Mouse (Mus musculus) kidney, adult 2 months (tissue): ENCODE measurements around the gene Hcst. TPM values are rescaled to one million over a fixed set of nuclear protein-coding genes. Genes with fewer than 3 reads are reported as not detected.

Experiments used
- DNase-seq: peaks from one replicate; pipeline ENCODE4 v3.0.0; 2021
- H3K27ac ChIP-seq: fragments of 200-500 bp; 2 replicates; pipeline ENCODE4 v1.5.1; 2012; ENCODE audit warnings: low read depth, low read length, control low read depth, inconsistent platforms; ENCODE audit not compliant: insufficient read depth
- H3K27me3 ChIP-seq: fragments of 200-500 bp; replicated peaks from 2 replicates; pipeline ENCODE4 v1.6.1; 2012; ENCODE audit warnings: mild to moderate bottlenecking, moderate library complexity, low read length, inconsistent platforms; ENCODE audit not compliant: control insufficient read depth, insufficient read depth
- H3K36me3 ChIP-seq: fragments of 200-500 bp; 2 replicates; pipeline ENCODE4 v1.6.1; 2012; ENCODE audit warnings: mild to moderate bottlenecking, moderate library complexity, low read length, inconsistent platforms; ENCODE audit not compliant: control insufficient read depth, insufficient read depth
- H3K4me1 ChIP-seq: fragments of 200-500 bp; 2 replicates; pipeline ENCODE4 v1.6.1; 2011; ENCODE audit warnings: low read length; ENCODE audit not compliant: control insufficient read depth, insufficient read depth
- H3K4me3 ChIP-seq: fragments of 200-500 bp; 2 replicates; pipeline ENCODE4 v1.5.1; 2011; ENCODE audit warnings: mild to moderate bottlenecking, low read depth, low read length, control low read depth; ENCODE audit not compliant: insufficient read depth
- CTCF ChIP-seq: fragments of 200-500 bp; conservative IDR thresholded peaks from 2 replicates; pipeline ENCODE4 v1.5.1; 2011; ENCODE audit warnings: low read depth, mild to moderate bottlenecking, control low read depth, low read length, moderate library complexity, mixed read lengths; ENCODE audit not compliant: insufficient read depth, insufficient read length
- POLR2A ChIP-seq: fragments of 200-500 bp; IDR thresholded peaks from one replicate; pipeline ENCODE4 v1.6.1; 2011; ENCODE audit warnings: low read depth, low read length, control low read depth
- WGBS: fragments of 180-500 bp; shearing (Covaris S2); methylation state at CpG from one replicate; pipeline ENCODE4 v1.1.7; 2018; 5-methylcytosine and 5-hydroxymethylcytosine counted together
- polyA plus RNA-seq: library from polyadenylated mRNA; depleted of rRNA; stranded (reverse); fragments of >200 nt; gene quantifications from 2 replicates; pipeline ENCODE4 v1.2.3, GENCODE M21; 2012; rRNA removed

Gene Hcst
- polyA plus RNA-seq: 3.7 and 12.0 TPM in 2 replicates

- Histone ChIP-seq H3K27me3 (no peaks in the 10 kb centered on the region), H3K27ac (peak within 1 kb of the TSS; percentile 2; the same call in 1 of the 2 replicates), H3K4me3 (no peak within 1 kb of the TSS), H3K4me1 (no peaks in the 10 kb centered on the region), H3K36me3 (no peaks in the 10 kb centered on the region)
- peak; percentile 28 for DNase-seq
- TF ChIP-seq POLR2A (no peak), CTCF (no peak)
- WGBS: 55% methylated on average over 10 of the region's 10 CpGs
These were observed at the start of gene Hcst for GRCm38 (mm10) chr7:30419561-30420499. TSS of gene Hcst (minus strand) at chr7:30419854.

GRCm38 (mm10) chr7:30464816-30465300, 45.2 kb upstream of the Hcst start:
- WGBS: 26% methylated on average over 6 of the region's 6 CpGs
- H3K4me3 ChIP-seq: no peak overlapping the region
- H3K27ac ChIP-seq: no peak overlapping the region
- no peaks in the 10 kb centered on the region for H3K36me3 ChIP-seq
- DNase-seq: no peak
- no peaks in the 10 kb centered on the region for H3K4me1 ChIP-seq
- TF ChIP-seq CTCF: no peak
- no peaks in the 10 kb centered on the region for H3K27me3 ChIP-seq

GRCm38 (mm10) chr7:30463996-30464395, 44.3 kb upstream of the Hcst start:
- no peak overlapping the region for H3K4me3 ChIP-seq
- no peak overlapping the region for H3K27ac ChIP-seq
- TF ChIP-seq POLR2A: no peak
- TF ChIP-seq CTCF: no peak
- H3K27me3 ChIP-seq: no peaks in the 10 kb centered on the region
- 37% methylated on average over 4 of the region's 4 CpGs for WGBS
- no peak for DNase-seq
- no peaks in the 10 kb centered on the region for H3K4me1 ChIP-seq
- no peaks in the 10 kb centered on the region for H3K36me3 ChIP-seq

- H3K36me3 ChIP-seq: no peaks in the 10 kb centered on the region
- 32% methylated on average over 7 of the region's 7 CpGs for WGBS
- H3K4me1 ChIP-seq: no peaks in the 10 kb centered on the region
- no peak for DNase-seq
- no peaks in the 10 kb centered on the region for H3K27me3 ChIP-seq
- TF ChIP-seq CTCF (no peak), POLR2A (no peak)
- H3K4me3 ChIP-seq: no peak overlapping the region
- H3K27ac ChIP-seq: no peak overlapping the region
These were observed 43.9 kb upstream of the Hcst start for GRCm38 (mm10) chr7:30463568-30463967.

- Histone ChIP-seq H3K27me3 (peaks cover 2% of the 10 kb centered on the region; the same call in 1 of the 2 replicates), H3K27ac (no peak overlapping the region), H3K4me1 (no peaks in the 10 kb centered on the region), H3K4me3 (no peak overlapping the region), H3K36me3 (no peaks in the 10 kb centered on the region)
- TF ChIP-seq CTCF: no peak
- no peak for TF ChIP-seq POLR2A
- 22% methylated on average over 6 of the region's 6 CpGs for WGBS
- no peak for DNase-seq
These were observed 39.8 kb upstream of the Hcst start for GRCm38 (mm10) chr7:30459484-30459883.

- Histone ChIP-seq H3K27me3 (peaks cover 2% of the 10 kb centered on the region; the same call in 1 of the 2 replicates), H3K4me1 (no peaks in the 10 kb centered on the region), H3K4me3 (no peak within 1 kb of the TSS), H3K36me3 (no peaks in the 10 kb centered on the region), H3K27ac (no peak within 1 kb of the TSS)
- WGBS: 3% methylated on average over 16 of the region's 16 CpGs
- TF ChIP-seq CTCF (no peak), POLR2A (no peak)
- no peak for DNase-seq
These were observed 38.1 kb upstream of the Hcst start, which contains the start of the genes Kirrel2 and Nphs1 for GRCm38 (mm10) chr7:30457629-30458330. TSS of gene Kirrel2 (minus strand) at chr7:30457690. TSS of gene Nphs1 (plus strand) at chr7:30458315.
